Mouse (Mus musculus): ENCODE measurements around the gene Catsperz.
A peak's percentile ranks its signal among the peaks of the same experiment; 100 is the strongest.

The Catsperz gene

DNA sequence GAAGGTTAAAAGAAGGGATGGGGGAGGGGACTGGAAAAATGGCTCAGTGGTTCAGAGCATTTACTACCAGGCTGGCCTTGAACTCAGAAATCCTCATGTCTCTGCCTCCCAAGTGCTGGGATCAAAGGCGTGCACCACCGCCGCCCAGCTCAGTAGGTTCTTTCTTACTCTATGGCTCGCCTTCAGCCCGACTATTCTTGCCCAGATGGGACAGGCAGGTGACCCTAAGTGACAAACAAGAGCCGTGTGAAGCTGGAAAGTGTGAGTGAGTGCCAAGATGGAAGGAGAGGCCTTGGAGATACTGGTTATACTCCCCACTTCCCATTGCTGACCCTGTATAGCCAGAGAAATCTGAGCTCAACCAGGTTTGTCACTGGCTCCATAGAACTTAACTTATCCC, 18.5 kb upstream of the Catsperz start:
- DNase-seq: peak; percentile 91

GRCm38 (mm10) chr19:6942764-6943163, 17.6 kb upstream of the Catsperz start:
- no peak for DNase-seq

DNA sequence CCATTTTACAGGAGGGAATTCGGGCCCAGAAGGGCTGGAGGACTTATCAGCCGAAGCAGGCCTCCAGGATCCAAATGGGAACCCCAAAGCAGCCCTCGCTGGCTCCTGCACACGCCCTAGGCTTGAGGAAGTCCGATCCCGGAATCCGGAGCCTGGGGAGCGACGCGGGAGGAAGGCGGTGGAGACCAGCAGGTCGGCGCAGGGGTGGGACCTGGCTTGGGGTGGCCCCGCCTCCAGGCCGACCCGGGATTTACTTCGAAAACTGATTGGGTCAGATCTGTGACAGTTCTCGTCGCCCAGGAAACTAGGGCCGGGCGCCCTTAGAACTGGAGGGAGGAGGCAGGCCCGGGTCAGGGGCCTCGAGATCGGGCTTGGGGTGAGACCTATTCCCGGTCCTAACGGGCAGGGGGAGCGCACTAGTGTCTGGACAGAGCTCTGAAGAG, 17.1 kb upstream of the Catsperz start, which contains the start of gene Gpr137:
Gene Gpr137 (minus strand): TSS at position 232 of the 443 bp plus-strand sequence.
- peak; percentile 100 for DNase-seq

GRCm38 (mm10) chr19:6941372-6942248, 16.4 kb upstream of the Catsperz start, which contains the start of gene Bad:
Gene Bad, plus strand, starts transcription at chr19:6941861.
- peak; percentile 99 for DNase-seq

DNA sequence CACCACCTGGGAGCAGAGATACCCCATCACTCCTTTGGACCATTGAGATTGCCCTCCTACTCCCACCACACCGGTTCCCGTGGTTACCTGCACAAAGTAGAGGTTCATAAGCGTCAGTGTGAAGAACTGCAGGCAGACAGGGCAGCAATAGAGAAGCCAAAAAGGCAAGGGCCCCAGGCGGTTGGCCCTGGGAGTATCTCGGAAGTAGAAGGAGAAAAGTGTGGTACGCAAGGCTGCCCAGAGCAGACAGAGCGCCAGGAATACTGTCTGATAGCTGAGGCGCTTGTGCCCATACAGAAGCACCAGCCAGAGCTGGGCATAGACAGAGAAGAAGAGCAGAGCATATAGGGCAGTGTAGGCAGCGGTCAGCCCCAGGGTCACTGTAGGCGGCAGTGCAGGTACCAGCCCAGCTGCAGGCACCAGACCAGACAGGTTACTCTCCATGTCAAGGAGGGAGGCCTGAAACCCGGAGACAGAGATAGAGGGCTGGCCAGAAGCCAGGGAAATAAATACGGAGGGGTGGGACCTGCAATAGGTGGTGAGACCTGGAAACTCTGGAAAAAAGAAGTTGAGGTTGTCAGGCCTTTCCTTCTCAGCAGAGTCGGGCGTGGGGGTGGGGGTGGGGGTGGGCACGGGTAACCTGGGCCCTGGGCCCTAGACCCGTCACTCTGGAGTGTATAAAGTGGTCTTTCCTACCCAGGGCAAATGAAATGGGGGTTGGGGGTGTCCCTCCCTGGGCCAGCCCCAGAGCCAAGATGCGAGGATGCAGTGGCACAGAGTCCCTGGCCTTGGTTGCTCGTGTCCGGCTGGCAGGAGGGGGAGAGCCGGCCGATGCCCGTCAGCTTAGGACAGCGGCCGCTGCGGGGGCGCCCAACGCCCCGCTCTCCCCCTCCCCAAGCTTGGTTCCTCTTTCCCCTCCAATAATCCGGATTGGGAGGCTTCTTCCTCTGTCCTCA, 15.5 kb upstream of the Catsperz start:
- peak; percentile 93 for DNase-seq

DNA sequence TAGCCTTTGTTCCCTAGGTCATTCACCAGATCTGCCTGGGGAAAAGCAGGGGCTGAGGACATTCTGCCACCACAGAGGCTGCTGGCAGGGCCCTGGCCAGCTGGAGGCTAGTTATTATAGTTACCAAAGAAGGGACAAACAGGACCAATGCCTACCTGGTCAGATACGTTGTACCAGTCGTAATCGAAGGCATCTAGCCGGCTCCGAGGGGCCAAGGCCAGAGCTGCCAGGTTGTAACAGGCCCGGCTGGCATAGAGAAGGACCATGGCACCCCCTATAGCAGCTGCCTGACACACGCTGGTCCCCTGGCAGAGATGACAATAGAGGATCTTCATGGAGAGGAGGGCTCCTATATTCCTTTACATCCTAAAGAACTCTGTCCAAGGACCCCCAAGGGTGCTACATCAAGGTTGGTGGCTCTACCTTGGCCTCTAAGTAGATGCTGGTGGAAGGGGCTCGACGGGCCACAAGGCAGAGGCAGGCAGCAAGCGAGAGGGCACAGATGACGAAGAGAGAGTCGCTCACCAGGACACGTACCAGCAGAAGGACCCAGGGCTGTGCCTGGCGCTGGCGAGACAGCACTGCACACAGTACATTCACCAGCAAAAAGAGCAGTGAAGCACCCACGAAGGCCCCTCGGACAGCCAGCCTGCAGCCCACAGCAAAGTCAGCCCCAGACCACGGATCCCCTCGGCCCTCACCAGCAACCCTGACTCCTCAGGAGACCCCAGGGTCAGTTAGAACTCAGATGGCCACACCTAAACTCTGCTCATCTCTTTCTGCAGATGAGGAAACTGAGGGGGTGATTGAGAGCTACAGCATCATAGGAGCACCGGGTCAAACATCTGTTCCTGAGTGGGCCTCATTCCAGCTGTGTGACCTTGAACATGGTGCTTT, 14.2 kb upstream of the Catsperz start:
- DNase-seq: peak; percentile 94

DNA sequence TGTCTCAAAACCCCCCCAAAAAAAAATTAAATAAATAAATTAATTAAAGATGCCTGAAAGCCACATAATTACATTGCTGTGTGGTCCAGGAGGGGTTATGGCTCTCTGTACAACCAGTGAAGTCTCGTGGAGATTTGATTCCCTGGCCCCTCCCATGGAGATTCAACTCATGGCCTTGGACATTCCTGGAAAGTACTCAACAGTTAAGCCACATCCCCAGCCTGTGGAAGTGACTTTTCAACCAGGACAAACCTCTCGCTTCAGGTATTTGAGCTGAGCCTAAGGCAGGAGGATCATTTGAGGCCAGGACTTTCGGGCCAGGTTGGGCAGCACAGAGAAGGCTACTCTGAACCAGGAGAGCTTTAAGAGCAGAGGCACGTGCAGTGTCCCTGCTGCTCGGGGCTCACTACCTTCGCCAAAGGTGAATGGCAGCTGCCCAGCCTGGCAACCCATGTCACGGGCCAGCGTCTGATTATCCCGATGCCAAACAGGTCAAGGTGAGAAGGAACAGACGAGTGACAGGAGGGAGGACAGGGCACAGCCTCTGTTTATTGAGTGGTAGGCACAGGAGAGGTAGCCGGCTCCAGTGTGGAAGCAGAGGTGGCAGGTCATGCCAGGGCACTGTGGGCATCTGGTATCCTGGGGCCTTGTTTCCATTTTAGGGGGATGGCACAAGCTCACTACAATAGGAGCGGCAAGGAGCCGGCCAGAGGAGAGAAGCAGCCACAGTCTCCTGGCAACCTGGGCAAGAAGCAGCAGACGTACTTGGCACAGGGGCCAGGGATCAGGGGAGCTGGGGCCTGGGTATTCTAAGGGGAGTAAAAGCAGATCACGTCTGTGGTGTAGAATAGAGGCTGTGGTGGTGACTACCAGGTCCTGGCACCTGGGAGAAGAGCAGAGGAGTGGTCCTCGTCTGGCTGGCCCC, 12.6 kb upstream of the Catsperz start:
- peak; percentile 98 for DNase-seq

GRCm38 (mm10) chr19:6936299-6936698, 11.1 kb upstream of the Catsperz start:
- DNase-seq: peak; percentile 85

DNA sequence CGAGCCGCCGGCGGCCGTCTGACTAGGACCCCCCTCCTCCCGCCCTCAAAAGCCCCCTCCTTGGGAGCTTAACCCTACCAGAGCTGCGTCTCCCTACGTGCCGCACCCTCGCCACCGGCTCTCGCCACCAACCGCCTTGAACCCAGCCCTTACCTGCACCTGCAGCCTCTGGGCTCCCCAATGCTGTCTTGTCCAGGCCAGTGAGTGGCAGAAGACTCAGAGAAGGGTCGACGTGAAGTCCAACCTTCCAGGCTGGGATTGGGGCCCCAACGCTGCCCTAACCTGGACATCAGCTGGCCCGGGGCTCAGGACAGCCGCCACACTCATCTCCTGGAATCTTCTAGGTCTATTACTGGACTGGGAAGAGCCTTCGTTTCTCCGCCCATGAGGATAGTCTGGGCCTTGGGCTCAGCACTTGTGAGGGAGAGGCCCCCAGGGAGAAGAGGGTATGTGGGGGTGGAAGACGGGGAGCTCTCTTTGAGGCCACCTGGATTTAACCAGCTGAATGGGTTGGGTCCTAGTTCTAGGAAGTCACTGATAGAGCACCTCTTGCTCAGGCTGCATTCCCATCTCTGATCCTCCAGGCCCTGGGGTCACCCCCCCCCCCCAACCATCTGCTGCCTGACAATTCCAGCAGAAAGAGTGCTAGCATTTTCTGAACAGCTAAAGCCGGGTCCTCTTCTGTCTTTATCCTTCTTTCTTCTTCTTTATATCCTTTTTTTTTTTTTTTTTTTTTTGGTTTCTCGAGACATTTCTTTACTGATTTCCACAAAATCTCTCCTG, 9.2 kb upstream of the Catsperz start, which contains the start of gene Kcnk4:
Gene Kcnk4 (minus strand): TSS at position 321 of the 783 bp plus-strand sequence.
- no peak for DNase-seq

DNA sequence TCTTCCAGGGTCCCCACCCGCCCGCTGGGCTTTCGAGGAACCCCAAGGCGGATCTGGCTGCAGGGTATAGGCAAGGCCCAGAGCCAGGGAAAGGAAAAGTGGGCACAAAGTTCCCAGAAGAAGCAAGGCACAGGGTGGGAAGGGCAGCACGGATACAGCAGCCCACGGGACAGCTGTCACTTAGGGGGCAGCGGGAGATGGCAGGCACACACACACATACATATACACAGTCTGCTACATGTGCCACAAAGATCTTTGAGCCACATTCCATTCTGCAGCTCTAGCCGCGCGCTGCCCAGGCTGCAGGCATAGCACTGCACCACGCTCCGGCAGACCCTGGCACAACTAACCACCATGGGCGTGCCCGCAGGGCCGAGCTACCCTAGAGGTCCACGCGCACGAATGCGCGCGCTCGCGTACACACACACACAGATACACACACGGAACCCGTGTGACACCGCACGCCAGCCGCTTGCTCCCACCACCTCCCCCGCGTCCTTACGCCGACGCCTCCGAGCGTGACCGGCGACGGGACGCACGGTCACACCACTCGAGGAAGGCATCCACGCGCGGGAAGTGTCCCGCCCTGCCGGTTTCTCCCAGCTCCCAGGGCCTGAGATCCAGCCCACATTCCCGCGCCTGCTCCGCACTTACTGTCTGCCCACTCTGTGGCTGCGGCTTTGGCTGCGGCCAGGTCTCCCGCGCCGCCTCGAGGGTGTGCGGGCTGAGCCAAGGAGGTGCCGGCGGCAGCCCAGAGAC, 8.4 kb upstream of the Catsperz start:
- peak; percentile 92 for DNase-seq

GRCm38 (mm10) chr19:6933102-6933435, 7.9 kb upstream of the Catsperz start:
- peak; percentile 82 for DNase-seq

DNA sequence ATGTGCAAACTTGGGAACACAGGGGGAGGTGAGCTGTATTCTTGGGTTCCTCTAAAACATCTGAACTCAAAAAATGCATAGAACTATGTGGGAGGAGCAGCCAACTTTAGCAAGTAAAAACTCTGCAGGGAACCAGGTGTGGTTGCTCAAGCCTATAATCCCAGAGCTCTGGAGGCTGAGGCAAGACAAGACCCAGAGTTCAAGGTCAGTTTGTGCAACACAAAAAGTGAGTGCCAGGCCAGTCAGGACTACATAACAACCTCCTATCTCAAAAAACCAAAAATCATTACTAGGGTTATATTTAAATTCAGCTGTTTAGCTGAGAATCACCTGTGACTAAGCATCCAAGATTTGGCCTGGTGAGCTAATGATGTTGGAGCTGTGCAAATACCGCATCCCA, 6.8 kb upstream of the Catsperz start:
- no peak for DNase-seq

DNA sequence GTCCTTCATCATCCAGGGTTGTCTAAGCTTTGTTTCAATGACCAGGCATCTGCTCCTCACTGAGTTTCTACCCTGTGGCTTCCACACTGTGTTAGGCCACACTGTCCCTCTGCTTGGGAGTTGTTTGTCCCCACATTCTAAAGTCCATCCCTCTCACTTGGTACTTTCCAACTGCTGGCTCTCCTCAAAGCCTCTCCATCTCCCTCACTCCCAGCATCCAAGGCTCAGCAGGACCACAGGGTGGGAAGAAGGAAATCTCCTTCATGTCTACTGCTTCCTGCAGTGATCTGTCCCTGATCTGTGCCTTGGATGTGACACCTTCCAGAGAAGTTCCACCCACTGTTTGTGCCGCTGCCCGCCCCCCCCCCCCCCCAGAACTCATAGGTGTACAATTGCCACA, 5.8 kb upstream of the Catsperz start:
- peak; percentile 83 for DNase-seq

DNA sequence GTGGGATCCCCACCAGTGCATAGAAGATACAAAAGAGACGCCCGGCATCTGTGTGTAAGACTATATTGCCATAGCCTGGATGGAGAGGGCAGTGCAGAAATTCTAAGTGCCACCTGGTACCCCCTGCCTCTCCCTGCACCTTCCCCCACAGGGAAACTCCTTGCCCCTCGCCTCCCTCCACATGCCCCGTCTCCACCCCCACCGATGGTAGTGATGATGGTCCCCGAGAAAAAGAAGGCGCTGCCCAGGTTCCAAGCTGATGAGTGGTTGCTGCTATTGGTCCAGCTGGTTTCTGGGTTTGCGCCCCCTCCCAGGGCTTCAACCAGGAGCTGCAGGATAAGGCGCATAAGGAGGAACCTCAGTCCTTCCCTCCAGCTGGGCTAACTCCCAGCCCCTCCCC, 2.9 kb upstream of the Catsperz start:
- DNase-seq: peak; percentile 86

DNA sequence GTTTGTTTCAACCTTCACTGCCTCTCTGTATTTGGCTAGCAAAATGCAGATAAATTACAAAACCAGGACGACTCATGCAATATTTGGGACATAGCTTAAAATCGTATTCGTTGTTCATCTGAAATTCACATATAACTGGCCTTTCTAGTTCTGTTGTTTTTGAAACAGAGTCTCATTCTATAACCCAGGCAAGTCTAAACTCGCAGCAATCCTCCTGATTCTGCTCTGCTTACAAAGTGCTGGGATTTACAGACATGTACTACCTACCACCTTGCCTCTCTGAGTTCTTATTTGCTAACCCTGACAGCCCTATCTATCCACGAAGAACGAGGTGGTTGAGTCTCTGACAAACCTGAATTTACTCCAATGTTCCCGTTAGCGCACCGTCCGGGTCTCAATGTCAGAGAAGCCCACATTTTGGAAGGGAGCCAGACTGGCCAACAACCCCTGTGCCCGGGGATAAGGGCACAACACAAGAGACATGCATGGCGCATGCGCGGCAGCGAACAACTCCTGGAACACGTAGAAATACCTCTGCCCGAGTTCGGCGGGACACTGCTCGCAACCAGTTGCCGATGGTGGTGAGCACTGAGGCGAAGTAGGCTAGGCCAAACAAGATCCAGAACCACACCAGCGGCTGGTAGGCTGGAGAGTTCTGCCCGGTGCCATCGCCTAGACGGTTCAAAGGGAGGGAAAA, 1.5 kb upstream of the Catsperz start:
- DNase-seq: peak; percentile 93

GRCm38 (mm10) chr19:6925611-6926329, 590 bp upstream of the Catsperz start:
- DNase-seq: peak; percentile 89

- peak; percentile 95 for DNase-seq
Observed at GRCm38 (mm10) chr19:6924461-6925306, 496 bp downstream of the Catsperz start.
